Mouse (Mus musculus): ENCODE results near the gene Gm13691. TPM values are rescaled to one million over a fixed set of nuclear protein-coding genes. Genes with fewer than 3 reads are reported as not detected.
"Not testable (repeated sequence)": the region's sequence is repeated elsewhere in the genome, so short reads cannot be mapped to it uniquely, and the experiment has no call there.

Gene Gm13691
- total and polyA plus RNA-seq, 3 experiments = 0.04 to 0.44 TPM; not detected in 1

GRCm38 (mm10) chr2:83941378-83941777 lies 49.0 kb upstream of the Gm13691 start (continued):
- TF ChIP-seq E2F4 (IDR thresholded peaks at IDR 0.05; ENCODE audit: insufficient replicate concordance, low read depth, low read length) (no peak), MEF2A (IDR thresholded peaks at IDR 0.05; ENCODE audit: borderline replicate concordance, low read depth, low read length) (no peak), JUND (conservative IDR thresholded peaks at IDR 0.05; ENCODE audit: low read depth, low read length) (no peak), MXI1 (IDR thresholded peaks at IDR 0.05; ENCODE audit: low read depth, low read length) (no peak), MYC (IDR thresholded peaks at IDR 0.05; ENCODE audit: low read depth, low read length) (no peak), ELF1 (IDR thresholded peaks at IDR 0.05; ENCODE audit: low read depth, low read length) (no peak), KAT2A (IDR thresholded peaks at IDR 0.05; ENCODE audit: insufficient replicate concordance, low read length) (no peak), USF2 (conservative IDR thresholded peaks at IDR 0.05; ENCODE audit: low read depth, low read length) (no peak), PAX5 (IDR thresholded peaks at IDR 0.05; ENCODE audit: low read length) (no peak), RAD21 (IDR thresholded peaks at IDR 0.05; ENCODE audit: low read depth, low read length) (peak; percentile 31), NELFE (IDR thresholded peaks at IDR 0.05; ENCODE audit: low read depth, low read length) (no peak), JUN (IDR thresholded peaks at IDR 0.05; ENCODE audit: insufficient read depth, low read depth, low read length) (no peak), CTCF (conservative IDR thresholded peaks at IDR 0.05 in 1 of 2, IDR thresholded peaks at IDR 0.05 in 1 of 2; ENCODE audit: low read depth in 2 of 2, low read length in 2 of 2) (peak in 1 of 2 experiments; percentile 47; a peak in 2 of 4 replicates)

- no peak for TF ChIP-seq NRF1 (IDR thresholded peaks at IDR 0.05; ENCODE audit: low read depth, low read length)
- TF ChIP-seq GABPA (IDR thresholded peaks at IDR 0.05; ENCODE audit: insufficient replicate concordance, low read depth, low read length) = no peak
- TF ChIP-seq MYC (IDR thresholded peaks at IDR 0.05; ENCODE audit: low read depth, low read length) = no peak
- no peak for TF ChIP-seq RCOR1 (conservative IDR thresholded peaks at IDR 0.05; ENCODE audit: low read depth, low read length)
- TF ChIP-seq MAZ (IDR thresholded peaks at IDR 0.05; ENCODE audit: low read depth, low read length) = no peak
- no peak for TF ChIP-seq SIN3A (IDR thresholded peaks at IDR 0.05; ENCODE audit: low read length)
- TF ChIP-seq JUND (conservative IDR thresholded peaks at IDR 0.05; ENCODE audit: low read depth, low read length) = no peak
- no peak for TF ChIP-seq ELF1 (IDR thresholded peaks at IDR 0.05; ENCODE audit: low read depth, low read length)
- H3K4me2 ChIP-seq (ENCODE audit: insufficient read depth, low read depth, poor library complexity, severe bottlenecking) = no peak overlapping the region; the same call in 1 of the 2 replicates
- no peak for DNase-seq (ENCODE audit: extremely low read depth)
- no peaks in the 10 kb centered on the region for H3K27me3 ChIP-seq (replicated peaks)
- no peak overlapping the region for H3K9ac ChIP-seq (ENCODE audit: insufficient read depth, low read depth)
- H3K36me3 ChIP-seq (replicated peaks in 1 of 2; ENCODE audit: control insufficient read depth in 1 of 2, insufficient read depth in 1 of 2, low read length in 1 of 2) = no peaks in the 10 kb centered on the region
- dilution Hi-C loops (cut with MboI; ENCODE audit: extremely low pct_ligation_motif_present, extremely low pct_unique_long_range_greater_than_20kb, low sequenced_read_pairs) = no loop called here
- H3K4me1 ChIP-seq (ENCODE audit: control insufficient read depth in 1 of 2, insufficient read depth in 2 of 2) = peaks cover 2 to 20% of the 10 kb centered on the region in 2 experiments; a peak in 3 of 4 replicates
- no peaks in the 10 kb centered on the region for H3K9me3 ChIP-seq (replicated peaks; ENCODE audit: low read length)
- H3K79me2 ChIP-seq (replicated peaks; ENCODE audit: control insufficient read depth, extremely low read depth, insufficient read depth, poor library complexity, severe bottlenecking) = no peaks in the 10 kb centered on the region
- no peak overlapping the region for H3K4me3 ChIP-seq (replicated peaks in 1 of 3; ENCODE audit: low read depth in 2 of 3, low read length in 2 of 3, poor library complexity in 1 of 3)
- H3K27ac ChIP-seq (ENCODE audit: insufficient read depth, low read depth) = no peak overlapping the region
- in situ Hi-C loops (cut with MboI; ENCODE audit: low pct_ligation_motif_present, low pct_unique_long_range_greater_than_20kb, low sequenced_read_pairs) = loop anchor here (25.0 kb wide), 1 partner anchor 129 kb away; the partner anchor contains the start of gene Fam171b
Measured at GRCm38 (mm10) chr2:83941792-83942191, 48.6 kb upstream of the Gm13691 start.

DNA sequence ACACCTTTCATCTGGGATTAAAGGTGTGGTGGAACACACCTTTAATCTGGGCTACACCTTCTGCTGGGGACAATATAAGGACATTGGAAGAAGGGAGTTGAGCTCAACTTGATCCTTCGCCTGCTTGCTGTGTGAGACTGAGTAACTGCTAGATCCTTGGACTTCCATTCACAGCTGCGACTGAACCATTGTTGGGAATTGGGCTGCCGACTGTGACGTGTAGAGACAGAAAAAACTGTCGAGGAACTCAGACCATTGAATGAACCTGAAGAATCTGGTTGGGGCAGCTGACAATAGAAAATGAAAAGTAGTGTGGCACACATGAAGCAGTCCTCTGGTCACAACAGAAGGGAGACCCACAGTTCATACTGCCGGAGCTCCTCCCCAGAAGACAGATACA lies 35.0 kb upstream of the Gm13691 start, which contains the start of gene Gm13698:
Gm13698 (plus strand) TSS at position 301 of the 400 bp plus-strand sequence.
- dilution Hi-C loops (cut with MboI; ENCODE audit: extremely low pct_ligation_motif_present, extremely low pct_unique_long_range_greater_than_20kb, low sequenced_read_pairs); H3K27me3 ChIP-seq (replicated peaks); DNase-seq (ENCODE audit: extremely low read depth); H3K36me3 ChIP-seq (replicated peaks in 1 of 2; ENCODE audit: control insufficient read depth in 1 of 2, insufficient read depth in 1 of 2, low read length in 1 of 2); H3K9me3 ChIP-seq (replicated peaks; ENCODE audit: low read length); H3K4me1 ChIP-seq (ENCODE audit: control insufficient read depth in 1 of 2, insufficient read depth in 2 of 2); H3K4me3 ChIP-seq (replicated peaks in 1 of 3; ENCODE audit: low read depth in 2 of 3, low read length in 2 of 3, poor library complexity in 1 of 3); H3K9ac ChIP-seq (ENCODE audit: insufficient read depth, low read depth); H3K79me2 ChIP-seq (replicated peaks; ENCODE audit: control insufficient read depth, extremely low read depth, insufficient read depth, poor library complexity, severe bottlenecking); H3K4me2 ChIP-seq (ENCODE audit: insufficient read depth, low read depth, poor library complexity, severe bottlenecking); H3K27ac ChIP-seq (ENCODE audit: insufficient read depth, low read depth); in situ Hi-C loops (cut with MboI; ENCODE audit: low pct_ligation_motif_present, low pct_unique_long_range_greater_than_20kb, low sequenced_read_pairs): not testable (repeated sequence)

GRCm38 (mm10) chr2:83961203-83961602 lies 29.1 kb upstream of the Gm13691 start, which contains the start of gene Gm13693:
Gene Gm13693 (plus strand): TSS chr2:83961503.
- H3K36me3 ChIP-seq (replicated peaks in 1 of 2; ENCODE audit: control insufficient read depth in 1 of 2, insufficient read depth in 1 of 2, low read length in 1 of 2); H3K4me3 ChIP-seq (replicated peaks in 1 of 3; ENCODE audit: low read depth in 2 of 3, low read length in 2 of 3, poor library complexity in 1 of 3); dilution Hi-C loops (cut with MboI; ENCODE audit: extremely low pct_ligation_motif_present, extremely low pct_unique_long_range_greater_than_20kb, low sequenced_read_pairs); H3K4me1 ChIP-seq (ENCODE audit: control insufficient read depth in 1 of 2, insufficient read depth in 2 of 2); H3K27me3 ChIP-seq (replicated peaks); H3K9ac ChIP-seq (ENCODE audit: insufficient read depth, low read depth); H3K9me3 ChIP-seq (replicated peaks; ENCODE audit: low read length); H3K79me2 ChIP-seq (replicated peaks; ENCODE audit: control insufficient read depth, extremely low read depth, insufficient read depth, poor library complexity, severe bottlenecking); H3K27ac ChIP-seq (ENCODE audit: insufficient read depth, low read depth); DNase-seq (ENCODE audit: extremely low read depth); in situ Hi-C loops (cut with MboI; ENCODE audit: low pct_ligation_motif_present, low pct_unique_long_range_greater_than_20kb, low sequenced_read_pairs); H3K4me2 ChIP-seq (ENCODE audit: insufficient read depth, low read depth, poor library complexity, severe bottlenecking): not testable (repeated sequence)

Data from CH12.LX (cell line).